Mouse (Mus musculus) liver, adult 2 months (tissue): ENCODE measurements around the gene Trnau1ap. TPM values are rescaled to one million over a fixed set of nuclear protein-coding genes. Genes with fewer than 3 reads are reported as not detected.
A peak's percentile ranks its signal among the peaks of the same experiment; 100 is the strongest.

Source experiments
- DNase-seq: peaks from one replicate; pipeline ENCODE4 v3.0.0-alpha.2; 2011; ENCODE audit warnings: low read depth, low spot score; ENCODE audit errors: extremely low read depth
- H3K27ac ChIP-seq: fragments of 200-500 bp; replicated peaks from 2 replicates; pipeline ENCODE4 v1.5.1; 2012; ENCODE audit warnings: low read depth, mild to moderate bottlenecking, control low read depth, inconsistent platforms, low read length; ENCODE audit not compliant: insufficient read depth
- H3K27me3 ChIP-seq: fragments of 200-500 bp; 2 replicates; pipeline ENCODE4 v1.6.1; 2012; ENCODE audit warnings: mild to moderate bottlenecking, moderate library complexity, low read length, inconsistent platforms; ENCODE audit not compliant: control insufficient read depth, insufficient read depth
- H3K36me3 ChIP-seq: fragments of 200-500 bp; 2 replicates; pipeline ENCODE4 v1.6.1; 2012; ENCODE audit warnings: low read length, inconsistent platforms; ENCODE audit not compliant: control insufficient read depth, insufficient read depth
- H3K4me1 ChIP-seq: fragments of 200-500 bp; 2 replicates; pipeline ENCODE4 v1.6.1; 2011; ENCODE audit warnings: low read length; ENCODE audit not compliant: control insufficient read depth, insufficient read depth
- H3K4me3 ChIP-seq: fragments of 200-500 bp; 2 replicates; pipeline ENCODE4 v1.5.1; 2011; ENCODE audit warnings: low read depth, mild to moderate bottlenecking, control low read depth, low read length, moderate library complexity; ENCODE audit not compliant: insufficient read depth
- H3K79me2 ChIP-seq: fragments of 200-500 bp; 2 replicates; pipeline ENCODE4 v1.6.1; 2012; ENCODE audit warnings: inconsistent platforms, mild to moderate bottlenecking, low read length, moderate library complexity; ENCODE audit not compliant: control insufficient read depth, insufficient read depth
- H3K9ac ChIP-seq: fragments of 200-500 bp; 2 replicates; pipeline ENCODE4 v1.6.1; 2012; ENCODE audit warnings: low read depth, mild to moderate bottlenecking, control low read depth, inconsistent platforms, low read length
- CTCF ChIP-seq: fragments of 200-500 bp; IDR thresholded peaks from 2 replicates; pipeline ENCODE4 v1.5.1; 2011; ENCODE audit warnings: low read depth, low read length, control low read depth
- POLR2A ChIP-seq: fragments of 200-500 bp; IDR thresholded peaks from 2 replicates; pipeline ENCODE4 v1.6.1; 2011; ENCODE audit warnings: low read length, control low read depth; ENCODE audit not compliant: insufficient read depth; ENCODE audit errors: extremely low read depth
- WGBS: fragments of 180-500 bp; shearing (Covaris S2); methylation state at CpG from one replicate; pipeline ENCODE4 v1.1.7; 2018; 5-methylcytosine and 5-hydroxymethylcytosine counted together
- polyA plus RNA-seq: library from polyadenylated mRNA; depleted of rRNA; stranded (reverse); fragments of >200 nt; gene quantifications from 2 replicates; pipeline ENCODE4 v1.2.3, GENCODE M21; 2012
- total RNA-seq: library from RNA; depleted of rRNA; stranded (reverse); fragments of >200 nt; gene quantifications from 2 replicates; pipeline ENCODE4 v1.2.3, GENCODE M21; 2014

Gene Trnau1ap
- total and polyA plus RNA-seq, 2 experiments = 12.2 to 29.5 TPM

DNA sequence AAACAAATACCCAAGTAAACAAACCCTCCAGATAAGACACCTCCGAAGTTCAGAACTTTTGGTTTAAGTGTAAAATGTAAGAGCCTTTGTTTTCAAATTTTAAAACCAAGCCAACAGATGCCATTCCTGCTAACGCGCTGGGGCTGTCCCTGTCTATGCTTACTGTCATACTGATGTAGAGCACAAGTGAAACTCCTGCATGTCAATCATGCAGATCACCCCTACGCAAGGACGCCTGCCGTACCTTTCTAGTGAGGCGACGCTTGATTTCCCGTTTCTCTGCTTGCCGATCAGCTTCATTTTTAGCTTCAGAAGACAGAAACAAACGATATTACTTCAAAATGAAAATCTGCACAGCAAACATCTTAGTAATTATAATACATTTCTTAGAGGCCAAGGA, 34.1 kb upstream of the Trnau1ap start:
- no peak overlapping the region for H3K4me3 ChIP-seq
- 96% methylated on average over 11 of the region's 11 CpGs for WGBS
- H3K27me3 ChIP-seq = no peaks in the 10 kb centered on the region
- H3K4me1 ChIP-seq = no peaks in the 10 kb centered on the region
- no peak overlapping the region for H3K9ac ChIP-seq
- peaks cover 47% of the 10 kb centered on the region for H3K36me3 ChIP-seq
- H3K79me2 ChIP-seq = no peaks in the 10 kb centered on the region
- no peak for DNase-seq
- TF ChIP-seq POLR2A (no peak), CTCF (no peak)
- no peak overlapping the region for H3K27ac ChIP-seq

DNA sequence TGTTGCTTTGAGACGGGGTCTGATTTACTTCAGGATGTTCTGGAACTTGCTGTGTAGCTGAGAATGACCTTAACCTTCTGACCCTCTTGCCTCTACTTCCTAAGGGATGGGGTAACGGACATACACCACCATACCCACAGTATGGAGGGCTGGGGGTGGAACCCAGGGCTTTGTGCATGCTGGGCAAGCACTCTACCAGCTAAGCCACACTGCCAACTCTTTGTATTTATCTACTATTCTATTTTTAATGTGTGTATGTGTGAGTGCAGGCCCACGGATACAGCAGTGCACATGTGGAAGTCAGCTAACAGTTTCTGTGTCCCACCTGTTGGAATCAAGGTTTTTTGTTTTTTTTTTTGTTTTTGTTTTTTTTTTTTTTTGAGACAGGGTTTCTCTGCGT, 30.2 kb upstream of the Trnau1ap start:
- Histone ChIP-seq H3K27ac (no peak overlapping the region), H3K27me3 (no peaks in the 10 kb centered on the region), H3K4me1 (no peaks in the 10 kb centered on the region; the same call in 1 of the 2 replicates), H3K79me2 (no peaks in the 10 kb centered on the region), H3K9ac (no peak overlapping the region), H3K36me3 (peaks cover 39% of the 10 kb centered on the region), H3K4me3 (no peak overlapping the region)
- no peak for DNase-seq
- TF ChIP-seq POLR2A = no peak
- WGBS = 90% methylated on average over 4 of the region's 4 CpGs

DNA sequence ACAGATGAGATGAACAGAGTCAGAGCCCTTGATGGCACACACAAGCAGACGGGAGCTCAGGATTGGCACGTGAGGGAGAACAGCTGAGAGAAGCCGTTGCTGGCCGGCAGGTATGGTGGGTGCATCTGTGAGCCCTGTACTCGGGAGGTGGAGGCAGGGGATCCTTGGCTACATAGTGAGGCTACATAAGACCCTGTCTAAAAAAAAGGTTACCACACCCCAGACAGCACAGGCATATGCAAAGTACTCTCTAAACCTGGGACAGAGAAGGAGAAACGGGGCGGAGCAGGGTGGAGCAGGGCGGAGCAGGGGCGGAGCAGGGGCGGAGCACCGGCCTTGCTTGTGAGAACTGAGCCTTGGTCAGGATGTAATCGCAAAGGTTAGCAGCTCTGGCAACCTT, 26.8 kb upstream of the Trnau1ap start:
- 68% methylated on average over 12 of the region's 12 CpGs for WGBS
- DNase-seq = peak; percentile 29
- peaks cover 37% of the 10 kb centered on the region for H3K36me3 ChIP-seq
- no peak overlapping the region for H3K9ac ChIP-seq
- TF ChIP-seq POLR2A = no peak
- TF ChIP-seq CTCF = no peak
- H3K4me1 ChIP-seq = peaks cover 3% of the 10 kb centered on the region; the same call in 1 of the 2 replicates
- H3K27me3 ChIP-seq = no peaks in the 10 kb centered on the region
- peaks cover 3% of the 10 kb centered on the region; the same call in 1 of the 2 replicates for H3K79me2 ChIP-seq
- peak overlapping the region; percentile 5; the same call in 1 of the 2 replicates for H3K27ac ChIP-seq
- H3K4me3 ChIP-seq = no peak overlapping the region

DNA sequence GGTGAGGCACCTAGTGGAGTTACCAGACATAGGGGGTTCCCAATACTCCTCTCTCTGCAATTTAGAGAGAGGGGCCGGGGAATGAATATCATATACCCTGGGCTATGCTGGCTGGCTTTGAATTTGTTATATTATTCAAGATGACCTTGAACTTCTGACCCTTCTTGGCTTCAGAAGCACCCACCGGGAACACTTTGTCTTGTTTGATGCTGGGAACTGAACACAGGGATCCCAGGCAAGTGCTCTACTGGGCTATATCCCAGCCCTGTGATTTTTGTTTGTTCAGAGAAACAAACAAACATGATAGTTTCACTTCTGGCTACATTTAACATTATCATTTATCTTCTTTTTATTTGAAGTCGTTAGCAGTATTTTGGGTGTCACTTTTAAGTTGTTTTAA, 26.1 kb upstream of the Trnau1ap start:
- Histone ChIP-seq H3K36me3 (peaks cover 40% of the 10 kb centered on the region), H3K27ac (0 out of 2 replicates have a peak overlapping the region, but pooled peaks have one; percentile 39), H3K4me1 (peaks cover 3% of the 10 kb centered on the region; the same call in 1 of the 2 replicates), H3K9ac (no peak overlapping the region), H3K27me3 (no peaks in the 10 kb centered on the region), H3K4me3 (no peak overlapping the region), H3K79me2 (peaks cover 3% of the 10 kb centered on the region; the same call in 1 of the 2 replicates)
- WGBS = 38% methylated on average over 3 of the region's 3 CpGs
- DNase-seq = peak; percentile 70
- TF ChIP-seq CTCF (no peak), POLR2A (no peak)

DNA sequence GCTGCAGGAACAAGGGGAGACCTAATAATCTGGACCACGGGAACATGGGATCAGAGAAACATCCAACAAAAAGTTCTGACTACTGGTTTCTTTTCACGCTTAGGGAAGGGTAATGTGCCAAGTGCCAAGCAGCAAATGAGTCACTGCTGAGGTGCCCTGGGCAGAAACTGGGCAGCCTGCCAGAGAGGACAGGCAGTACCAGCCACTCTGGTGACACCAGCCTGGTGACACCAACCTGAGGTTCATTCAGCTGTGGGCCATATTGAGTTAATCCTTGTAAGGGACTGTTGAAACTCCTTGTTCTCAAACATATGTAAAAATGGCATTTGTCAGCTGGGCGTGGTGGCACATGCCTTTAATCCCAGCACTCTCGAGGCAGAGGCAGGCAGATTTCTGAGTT, 25.2 kb upstream of the Trnau1ap start:
- H3K79me2 ChIP-seq = peaks cover 3% of the 10 kb centered on the region; the same call in 1 of the 2 replicates
- H3K9ac ChIP-seq = no peak overlapping the region
- WGBS = 49% methylated on average over 4 of the region's 4 CpGs
- H3K27ac ChIP-seq = peak overlapping the region; percentile 77
- peak; percentile 81 for DNase-seq
- no peak overlapping the region for H3K4me3 ChIP-seq
- no peaks in the 10 kb centered on the region for H3K27me3 ChIP-seq
- TF ChIP-seq POLR2A = no peak
- TF ChIP-seq CTCF = no peak
- peaks cover 36% of the 10 kb centered on the region for H3K36me3 ChIP-seq
- H3K4me1 ChIP-seq = peaks cover 3% of the 10 kb centered on the region; the same call in 1 of the 2 replicates

DNA sequence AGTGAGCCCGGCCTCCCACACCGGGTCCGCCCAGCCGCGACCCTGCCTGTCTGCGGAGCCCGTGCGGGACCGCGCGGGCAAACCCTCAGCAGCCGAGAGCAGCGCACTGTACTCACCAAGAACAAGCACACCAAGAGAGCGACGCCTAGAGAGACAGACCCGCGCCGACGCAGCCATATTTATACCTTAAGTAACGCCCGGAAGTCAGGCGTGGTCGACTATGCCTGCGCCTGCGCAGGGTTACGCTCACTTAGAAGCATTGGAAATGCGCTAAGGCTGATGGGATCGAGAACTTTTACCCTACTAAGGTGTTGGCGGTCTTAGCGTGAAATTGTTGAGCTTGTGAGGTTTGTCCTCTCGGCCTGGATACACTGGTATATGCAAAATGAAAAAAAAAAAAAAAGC, 24.1 kb upstream of the Trnau1ap start, which contains the start of gene Rcc1:
TSS of gene Rcc1 (minus strand) at position 125 of the 405 bp plus-strand sequence.
- peak within 1 kb of the TSS; percentile 92 for H3K9ac ChIP-seq
- no peaks in the 10 kb centered on the region for H3K27me3 ChIP-seq
- TF ChIP-seq POLR2A (peak; percentile 98), CTCF (no peak)
- under 1% methylated on average over 31 of the region's 31 CpGs for WGBS
- H3K27ac ChIP-seq = peak within 1 kb of the TSS; percentile 78
- H3K4me3 ChIP-seq = peak within 1 kb of the TSS; percentile 79
- H3K79me2 ChIP-seq = peaks cover 3% of the 10 kb centered on the region; the same call in 1 of the 2 replicates
- H3K36me3 ChIP-seq = peaks cover 27% of the 10 kb centered on the region
- H3K4me1 ChIP-seq = peaks cover 3% of the 10 kb centered on the region; the same call in 1 of the 2 replicates
- DNase-seq = peak; percentile 92
